Mouse (Mus musculus) testis, adult 2 months (tissue): ENCODE data around the gene Alg5.

ENCODE experiments used
- CTCF ChIP-seq: fragments of 200-500 bp; IDR thresholded peaks from 2 replicates; pipeline ENCODE4 v1.5.1; 2012; ENCODE audit warnings: low read depth, mild to moderate bottlenecking, inconsistent platforms, low read length, moderate library complexity; ENCODE audit not compliant: control insufficient read depth, insufficient read depth, insufficient replicate concordance
- POLR2A ChIP-seq: fragments of 200-500 bp; IDR thresholded peaks from 2 replicates; pipeline ENCODE4 v1.6.1; 2012; ENCODE audit warnings: low read depth, mild to moderate bottlenecking, inconsistent platforms, low read length, moderate library complexity; ENCODE audit not compliant: control insufficient read depth

DNA sequence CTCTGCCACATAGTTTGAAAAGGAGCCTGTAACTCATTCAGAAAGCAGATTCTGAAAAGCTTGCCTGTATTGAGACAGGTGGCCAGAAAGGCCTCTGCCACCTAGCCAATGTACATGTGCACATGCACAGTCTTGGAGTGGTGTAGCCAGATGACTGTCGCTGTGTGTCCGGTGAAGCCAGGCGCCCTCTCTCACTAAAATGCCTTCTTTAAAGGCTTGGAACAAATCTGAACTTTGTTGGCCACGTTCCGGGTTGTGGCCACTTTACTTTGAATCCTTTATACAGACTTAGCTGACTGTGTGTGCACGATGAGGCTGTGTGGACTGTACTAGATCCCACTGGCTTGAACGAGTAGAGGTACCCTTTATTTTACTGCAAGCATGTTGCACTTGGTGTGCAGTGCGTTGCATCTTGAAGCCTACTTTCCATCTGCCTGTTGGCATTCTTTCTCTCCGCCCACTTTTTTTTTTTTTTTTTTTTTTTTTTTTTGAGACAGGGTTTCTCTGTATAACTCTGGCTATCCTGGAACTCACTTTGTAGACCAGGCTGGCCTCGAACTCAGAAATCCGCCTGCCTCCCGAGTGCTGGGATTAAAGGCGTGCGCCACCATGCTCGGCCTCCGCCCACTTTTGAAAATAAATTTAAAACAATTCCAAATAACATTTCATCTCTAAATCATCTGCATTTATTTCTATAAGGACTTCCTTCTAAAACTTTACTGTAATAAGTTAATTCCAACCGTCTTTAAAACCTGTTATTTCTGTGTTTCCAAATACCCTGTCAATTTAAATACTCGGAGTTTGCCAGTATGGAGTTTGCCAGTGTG, 975 bp downstream of the Alg5 start:
- TF ChIP-seq POLR2A, result no peak
- TF ChIP-seq CTCF, result no peak
